Mouse (Mus musculus): ENCODE results near the gene Birc7. TPM values are rescaled to one million over a fixed set of nuclear protein-coding genes. Genes with fewer than 3 reads are reported as not detected.

The Birc7 gene
- total and polyA plus RNA-seq, 3 experiments = not detected

- no peaks in the 10 kb centered on the region for H3K9me3 ChIP-seq (replicated peaks; ENCODE audit: insufficient read depth, low read length)
- H3K9ac ChIP-seq (ENCODE audit: control insufficient read depth, low read depth, low read length, poor library complexity, severe bottlenecking) = no peak overlapping the region
- DNase-seq (ENCODE audit: low read depth, low spot score) = no peak
- peaks cover 4 to 9% of the 10 kb centered on the region in 2 experiments for H3K27me3 ChIP-seq (ENCODE audit: control insufficient read depth in 1 of 2, insufficient read depth in 2 of 2, low read length in 2 of 2)
- no peak overlapping the region for H3K27ac ChIP-seq (ENCODE audit: control insufficient read depth, low read depth, low read length)
- peaks cover 0 to 5% of the 10 kb centered on the region in 2 experiments; a peak in 1 of 4 replicates for H3K36me3 ChIP-seq (ENCODE audit: control insufficient read depth in 1 of 2, insufficient read depth in 2 of 2, low read length in 2 of 2)
- no peak overlapping the region for H3K4me3 ChIP-seq (ENCODE audit: control insufficient read depth in 1 of 2, insufficient read depth in 1 of 2, low read depth in 2 of 2, low read length in 2 of 2)
- peaks cover 0 to 7% of the 10 kb centered on the region in 2 experiments; a peak in 1 of 4 replicates for H3K4me1 ChIP-seq (ENCODE audit: control insufficient read depth in 1 of 2, insufficient read depth in 2 of 2, low read length in 2 of 2)
- TF ChIP-seq TAL1 (IDR thresholded peaks at IDR 0.05; ENCODE audit: low read length) (no peak), USF1 (IDR thresholded peaks at IDR 0.05; ENCODE audit: low read depth, low read length) (no peak), GATA1 (IDR thresholded peaks at IDR 0.05; ENCODE audit: low read depth, low read length) (no peak), CHD2 (IDR thresholded peaks at IDR 0.05; ENCODE audit: low read length) (no peak), USF2 (IDR thresholded peaks at IDR 0.05; ENCODE audit: borderline replicate concordance in 1 of 2, insufficient read depth in 1 of 2, low read depth in 1 of 2, low read length in 2 of 2) (no peak), MAX (IDR thresholded peaks at IDR 0.05; ENCODE audit: low read length) (no peak), UBTF (IDR thresholded peaks at IDR 0.05; ENCODE audit: borderline replicate concordance, insufficient read depth, low read depth, low read length) (no peak), POLR2A (IDR thresholded peaks at IDR 0.05; ENCODE audit: control insufficient read depth in 1 of 2, insufficient read depth in 1 of 2, low read depth in 1 of 2, low read length in 2 of 2, poor library complexity in 1 of 2) (no peak)
- H3K79me2 ChIP-seq (ENCODE audit: control insufficient read depth, insufficient read depth, low read length, poor library complexity) = no peaks in the 10 kb centered on the region
These were observed 31.4 kb downstream of the Birc7 start for GRCm38 (mm10) chr2:180960187-180960586.

GRCm38 (mm10) chr2:180962616-180963308 is 33.9 kb downstream of the Birc7 start:
- H3K27ac ChIP-seq (ENCODE audit: control insufficient read depth, low read depth, low read length) = no peak overlapping the region
- H3K9me3 ChIP-seq (replicated peaks; ENCODE audit: insufficient read depth, low read length) = no peaks in the 10 kb centered on the region
- peaks cover 0 to 7% of the 10 kb centered on the region in 2 experiments; a peak in 1 of 4 replicates for H3K4me1 ChIP-seq (ENCODE audit: control insufficient read depth in 1 of 2, insufficient read depth in 2 of 2, low read length in 2 of 2)
- peaks cover 7% of the 10 kb centered on the region for H3K79me2 ChIP-seq (ENCODE audit: control insufficient read depth, insufficient read depth, low read length, poor library complexity)
- peaks cover 0 to 9% of the 10 kb centered on the region in 2 experiments; a peak in 1 of 4 replicates for H3K36me3 ChIP-seq (ENCODE audit: control insufficient read depth in 1 of 2, insufficient read depth in 2 of 2, low read length in 2 of 2)
- peaks cover 3 to 4% of the 10 kb centered on the region in 2 experiments; a peak in 3 of 4 replicates for H3K27me3 ChIP-seq (ENCODE audit: control insufficient read depth in 1 of 2, insufficient read depth in 2 of 2, low read length in 2 of 2)
- H3K9ac ChIP-seq (ENCODE audit: control insufficient read depth, low read depth, low read length, poor library complexity, severe bottlenecking) = no peak overlapping the region
- no peak overlapping the region for H3K4me3 ChIP-seq (ENCODE audit: control insufficient read depth in 1 of 2, insufficient read depth in 1 of 2, low read depth in 2 of 2, low read length in 2 of 2)
- no peak for DNase-seq (ENCODE audit: low read depth, low spot score)
- TF ChIP-seq BHLHE40 (IDR thresholded peaks at IDR 0.05; ENCODE audit: borderline replicate concordance, low read depth, low read length) (peak; percentile 30; the same call in 1 of the 2 replicates), E2F4 (IDR thresholded peaks at IDR 0.05; ENCODE audit: borderline replicate concordance, low read depth, low read length) (no peak), GATA1 (IDR thresholded peaks at IDR 0.05; ENCODE audit: low read depth, low read length) (0 out of 2 replicates have a peak, but pooled peaks have one; percentile 25), MYC (IDR thresholded peaks at IDR 0.05; ENCODE audit: low read depth, low read length) (no peak), RCOR1 (IDR thresholded peaks at IDR 0.05; ENCODE audit: low read depth, low read length) (peak; percentile 56; the same call in 1 of the 2 replicates)

GRCm38 (mm10) chr2:180963956-180964355 is 35.1 kb downstream of the Birc7 start:
- Histone ChIP-seq H3K27ac (ENCODE audit: control insufficient read depth, low read depth, low read length) (no peak overlapping the region), H3K36me3 (ENCODE audit: control insufficient read depth in 1 of 2, insufficient read depth in 2 of 2, low read length in 2 of 2) (peaks cover 0 to 11% of the 10 kb centered on the region in 2 experiments; a peak in 3 of 4 replicates), H3K79me2 (ENCODE audit: control insufficient read depth, insufficient read depth, low read length, poor library complexity) (peaks cover 16% of the 10 kb centered on the region), H3K4me3 (ENCODE audit: control insufficient read depth in 1 of 2, insufficient read depth in 1 of 2, low read depth in 2 of 2, low read length in 2 of 2) (no peak overlapping the region), H3K9me3 (replicated peaks; ENCODE audit: insufficient read depth, low read length) (no peaks in the 10 kb centered on the region), H3K4me1 (ENCODE audit: control insufficient read depth in 1 of 2, insufficient read depth in 2 of 2, low read length in 2 of 2) (peaks cover 2 to 7% of the 10 kb centered on the region in 2 experiments; a peak in 2 of 4 replicates), H3K9ac (ENCODE audit: control insufficient read depth, low read depth, low read length, poor library complexity, severe bottlenecking) (0 out of 2 replicates have a peak overlapping the region, but pooled peaks have one; percentile 17), H3K27me3 (ENCODE audit: control insufficient read depth in 1 of 2, insufficient read depth in 2 of 2, low read length in 2 of 2) (peaks cover 1 to 4% of the 10 kb centered on the region in 2 experiments; a peak in 3 of 4 replicates)
- DNase-seq (ENCODE audit: low read depth, low spot score) = peak; percentile 76
- TF ChIP-seq MAFK (IDR thresholded peaks at IDR 0.05; ENCODE audit: borderline replicate concordance, low read depth, low read length) (no peak), USF2 (IDR thresholded peaks at IDR 0.05; ENCODE audit: borderline replicate concordance in 1 of 2, insufficient read depth in 1 of 2, low read depth in 1 of 2, low read length in 2 of 2) (no peak), RAD21 (IDR thresholded peaks at IDR 0.05; ENCODE audit: low read depth, low read length) (peak; percentile 46), SIN3A (IDR thresholded peaks at IDR 0.05; ENCODE audit: low read length) (no peak), ZC3H11A (IDR thresholded peaks at IDR 0.05; ENCODE audit: low read depth, low read length) (no peak), SMC3 (IDR thresholded peaks at IDR 0.05; ENCODE audit: low read depth, low read length) (peak; percentile 68), GATA1 (IDR thresholded peaks at IDR 0.05; ENCODE audit: low read depth, low read length) (peak; percentile 34; the same call in 1 of the 2 replicates), MXI1 (IDR thresholded peaks at IDR 0.05; ENCODE audit: low read depth, low read length) (no peak), CTCF (IDR thresholded peaks at IDR 0.05 in 2 of 3, conservative IDR thresholded peaks at IDR 0.05 in 1 of 3; ENCODE audit: control insufficient read depth in 1 of 3, insufficient read depth in 1 of 3, low read depth in 2 of 3, low read length in 3 of 3, poor library complexity in 1 of 3, severe bottlenecking in 1 of 3) (peak; percentile 83 to 95 (median 87)), MAX (IDR thresholded peaks at IDR 0.05; ENCODE audit: low read length) (no peak), UBTF (IDR thresholded peaks at IDR 0.05; ENCODE audit: borderline replicate concordance, insufficient read depth, low read depth, low read length) (no peak)
